Mouse (Mus musculus): ENCODE measurements around the gene Naa16.

DNA sequence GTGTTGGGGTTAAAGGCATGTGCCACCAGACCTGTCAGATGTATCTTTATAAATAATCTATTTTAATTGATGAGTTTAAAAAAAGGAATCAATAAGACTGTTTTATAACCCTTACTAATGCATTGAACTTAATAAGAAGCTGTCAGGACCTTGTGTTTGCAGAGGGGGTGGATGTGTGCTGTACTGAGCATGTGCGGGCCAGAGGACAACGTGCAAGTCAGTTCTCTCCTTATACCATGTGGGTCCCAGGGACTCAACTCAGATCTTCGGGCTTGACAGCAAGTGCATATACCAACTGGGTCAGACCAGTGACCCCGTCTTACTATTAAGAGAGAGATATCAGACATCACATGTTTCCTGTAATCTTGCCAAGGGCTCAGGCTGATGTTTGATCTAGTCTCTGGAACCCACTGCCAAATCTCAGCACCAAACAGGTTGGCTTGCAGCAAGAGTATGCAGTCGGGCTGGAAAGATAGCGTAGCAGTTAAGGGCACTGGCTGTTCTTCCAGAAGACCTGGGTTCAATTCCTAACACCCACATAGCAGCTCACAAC lies 18.8 kb upstream of the Naa16 start:
- no peak for TF ChIP-seq CTCF (IDR thresholded peaks at IDR 0.05; ENCODE audit: low read depth)
- TF ChIP-seq EP300 (IDR thresholded peaks at IDR 0.05; ENCODE audit: low read depth): no peak

Data from liver, postnatal 0 days (tissue).